Mouse (Mus musculus): ENCODE results near the gene Serpine1. TPM values are rescaled to one million over a fixed set of nuclear protein-coding genes. Genes with fewer than 3 reads are reported as not detected.

The Serpine1 gene
- polyA plus RNA-seq, 1 experiment = 33.4 TPM

DNA sequence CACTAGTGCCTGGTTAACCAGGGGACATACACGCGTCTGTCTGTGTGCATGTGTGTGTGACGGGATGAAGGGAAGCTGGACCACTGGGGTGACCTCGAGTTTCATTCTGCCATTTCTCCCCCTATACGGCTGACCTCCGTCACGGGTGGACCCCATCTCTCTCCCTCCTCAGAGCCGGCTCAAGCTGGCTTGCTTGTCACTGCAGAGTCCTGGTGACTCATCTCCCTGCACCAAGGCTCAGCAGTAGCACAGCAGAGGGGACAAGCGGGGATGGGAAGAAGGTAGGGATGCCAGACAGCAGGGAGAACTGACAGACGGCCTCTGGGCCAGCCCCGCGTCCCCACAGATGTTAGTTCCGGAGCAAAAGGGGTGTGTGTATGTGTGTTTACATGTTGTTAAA, 35.9 kb downstream of the Serpine1 start:
- Histone ChIP-seq H3K9me3 (replicated peaks; ENCODE audit: control insufficient read depth, insufficient read depth, low read length, poor library complexity, severe bottlenecking) (no peaks in the 10 kb centered on the region), H3K4me1 (ENCODE audit: control insufficient read depth, insufficient read depth, low read length) (no peaks in the 10 kb centered on the region), H3K9ac (ENCODE audit: low read depth, poor library complexity, severe bottlenecking) (no peak overlapping the region), H3K27ac (ENCODE audit: insufficient read depth, low read length) (no peak overlapping the region), H3K27me3 (ENCODE audit: control insufficient read depth, insufficient read depth, low read length, poor library complexity, severe bottlenecking) (peaks cover 3% of the 10 kb centered on the region; the same call in 1 of the 2 replicates), H3K36me3 (ENCODE audit: control insufficient read depth, insufficient read depth, low read length, poor library complexity, severe bottlenecking) (no peaks in the 10 kb centered on the region), H3K4me3 (ENCODE audit: low read depth, low read length) (no peak overlapping the region)
- TF ChIP-seq EP300 (IDR thresholded peaks at IDR 0.05; ENCODE audit: insufficient read depth, low read depth, low read length) = no peak
- no peak for TF ChIP-seq POLR2A (IDR thresholded peaks at IDR 0.05; ENCODE audit: insufficient read depth, low read length)
- no peak for TF ChIP-seq CTCF (IDR thresholded peaks at IDR 0.05; ENCODE audit: low read depth, low read length)

DNA sequence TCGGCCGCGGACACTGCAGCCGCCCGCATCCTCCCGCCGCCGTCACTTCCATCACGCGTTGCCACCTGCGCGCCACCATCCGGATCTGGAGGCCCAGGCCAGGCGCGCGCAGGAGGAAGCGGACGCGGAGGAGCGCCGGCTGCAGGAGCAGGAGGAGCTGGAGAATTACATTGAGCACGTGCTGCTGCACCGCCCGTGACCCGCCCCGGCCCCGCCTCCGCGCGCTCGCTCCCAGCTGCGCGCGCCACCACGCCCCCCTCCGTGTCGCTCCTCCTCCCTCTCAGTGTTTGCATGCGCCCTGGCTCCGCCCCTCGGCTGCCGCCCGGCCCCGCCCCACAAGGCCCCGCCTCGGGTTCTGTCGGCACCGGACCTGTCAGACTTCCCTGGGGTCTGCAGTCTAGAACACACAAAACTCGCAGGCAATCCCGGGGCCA, 39.4 kb downstream of the Serpine1 start:
- Histone ChIP-seq H3K4me3 (ENCODE audit: low read depth, low read length) (peak overlapping the region; percentile 85), H3K4me1 (ENCODE audit: control insufficient read depth, insufficient read depth, low read length) (no peaks in the 10 kb centered on the region), H3K36me3 (ENCODE audit: control insufficient read depth, insufficient read depth, low read length, poor library complexity, severe bottlenecking) (no peaks in the 10 kb centered on the region), H3K9ac (ENCODE audit: low read depth, poor library complexity, severe bottlenecking) (peak overlapping the region; percentile 54), H3K27ac (ENCODE audit: insufficient read depth, low read length) (no peak overlapping the region), H3K27me3 (ENCODE audit: control insufficient read depth, insufficient read depth, low read length, poor library complexity, severe bottlenecking) (peaks cover 8% of the 10 kb centered on the region; the same call in 1 of the 2 replicates), H3K9me3 (replicated peaks; ENCODE audit: control insufficient read depth, insufficient read depth, low read length, poor library complexity, severe bottlenecking) (no peaks in the 10 kb centered on the region)
- no peak for TF ChIP-seq CTCF (IDR thresholded peaks at IDR 0.05; ENCODE audit: low read depth, low read length)
- TF ChIP-seq POLR2A (IDR thresholded peaks at IDR 0.05; ENCODE audit: insufficient read depth, low read length) = no peak
- no peak for TF ChIP-seq EP300 (IDR thresholded peaks at IDR 0.05; ENCODE audit: insufficient read depth, low read depth, low read length)

DNA sequence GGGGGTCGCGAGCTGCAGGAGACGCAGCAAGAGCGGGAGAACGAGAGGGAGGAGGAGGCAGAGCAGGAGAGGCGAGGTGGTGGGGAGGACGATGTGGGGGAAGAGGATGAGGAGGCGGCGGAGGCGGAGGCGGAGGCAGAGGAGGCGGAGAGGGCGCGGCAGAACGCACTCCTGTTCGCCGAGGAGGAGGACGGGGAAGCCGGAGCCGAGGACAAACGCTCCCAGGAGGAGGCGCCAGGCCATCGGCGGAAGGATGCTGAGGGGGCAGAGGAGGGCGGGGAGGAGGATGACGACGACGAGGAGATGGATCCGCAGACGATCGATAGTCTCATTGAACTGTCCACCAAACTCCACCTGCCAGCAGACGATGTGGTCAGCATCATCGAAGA, 40.0 kb downstream of the Serpine1 start:
- peaks cover 8% of the 10 kb centered on the region; the same call in 1 of the 2 replicates for H3K27me3 ChIP-seq (ENCODE audit: control insufficient read depth, insufficient read depth, low read length, poor library complexity, severe bottlenecking)
- no peaks in the 10 kb centered on the region for H3K9me3 ChIP-seq (replicated peaks; ENCODE audit: control insufficient read depth, insufficient read depth, low read length, poor library complexity, severe bottlenecking)
- peak overlapping the region; percentile 54 for H3K9ac ChIP-seq (ENCODE audit: low read depth, poor library complexity, severe bottlenecking)
- TF ChIP-seq EP300 (IDR thresholded peaks at IDR 0.05; ENCODE audit: insufficient read depth, low read depth, low read length) (no peak), CTCF (IDR thresholded peaks at IDR 0.05; ENCODE audit: low read depth, low read length) (peak; percentile 7), POLR2A (IDR thresholded peaks at IDR 0.05; ENCODE audit: insufficient read depth, low read length) (no peak)
- H3K27ac ChIP-seq (ENCODE audit: insufficient read depth, low read length) = no peak overlapping the region
- H3K4me1 ChIP-seq (ENCODE audit: control insufficient read depth, insufficient read depth, low read length) = no peaks in the 10 kb centered on the region
- peak overlapping the region; percentile 85 for H3K4me3 ChIP-seq (ENCODE audit: low read depth, low read length)
- H3K36me3 ChIP-seq (ENCODE audit: control insufficient read depth, insufficient read depth, low read length, poor library complexity, severe bottlenecking) = no peaks in the 10 kb centered on the region

DNA sequence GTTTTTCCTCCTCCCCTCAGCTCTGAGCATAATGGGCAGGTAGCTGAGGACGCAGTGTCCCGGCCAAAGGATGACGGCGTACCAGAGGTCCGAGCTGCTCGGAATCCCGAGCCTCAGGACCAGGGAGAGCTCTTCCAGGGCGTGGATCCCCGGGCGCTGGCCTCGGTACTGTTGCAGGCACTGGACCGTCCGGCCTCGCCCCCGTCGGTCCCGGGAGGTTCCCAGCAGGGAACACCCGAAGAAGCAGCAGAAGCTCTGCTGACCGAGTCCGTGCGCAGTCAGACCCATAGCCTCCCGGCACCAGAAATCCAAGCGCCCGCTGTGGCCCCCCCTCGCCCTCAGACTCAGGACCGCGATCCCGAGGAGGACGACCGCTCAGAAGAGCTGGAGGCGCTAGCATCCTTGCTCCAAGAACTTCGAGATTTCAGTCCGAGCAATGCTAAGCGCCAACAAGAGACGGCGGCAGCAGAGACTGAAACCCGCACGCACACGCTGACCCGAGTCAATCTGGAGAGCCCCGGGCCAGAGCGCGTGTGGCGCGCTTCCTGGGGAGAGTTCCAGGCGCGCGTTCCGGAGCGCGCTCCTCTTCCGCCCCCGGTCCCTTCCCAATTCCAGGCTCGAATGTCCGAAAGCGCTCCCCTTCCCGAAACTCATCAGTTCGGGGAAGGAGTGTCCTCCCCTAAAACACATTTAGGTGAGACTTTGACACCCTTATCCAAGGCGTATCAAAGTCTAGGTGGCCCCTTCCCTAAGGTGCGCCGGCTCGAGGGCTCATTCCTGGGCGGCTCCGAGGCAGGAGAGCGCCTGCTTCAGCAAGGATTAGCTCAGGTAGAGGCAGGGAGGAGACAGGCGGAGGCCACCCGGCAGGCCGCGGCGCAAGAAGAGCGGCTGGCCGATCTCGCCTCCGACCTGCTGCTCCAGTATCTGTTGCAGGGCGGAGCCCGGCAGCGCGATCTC, 40.7 kb downstream of the Serpine1 start:
- no peaks in the 10 kb centered on the region for H3K36me3 ChIP-seq (ENCODE audit: control insufficient read depth, insufficient read depth, low read length, poor library complexity, severe bottlenecking)
- peak overlapping the region; percentile 85 for H3K4me3 ChIP-seq (ENCODE audit: low read depth, low read length)
- peaks cover 8% of the 10 kb centered on the region; the same call in 1 of the 2 replicates for H3K27me3 ChIP-seq (ENCODE audit: control insufficient read depth, insufficient read depth, low read length, poor library complexity, severe bottlenecking)
- TF ChIP-seq CTCF (IDR thresholded peaks at IDR 0.05; ENCODE audit: low read depth, low read length) (no peak), EP300 (IDR thresholded peaks at IDR 0.05; ENCODE audit: insufficient read depth, low read depth, low read length) (no peak), POLR2A (IDR thresholded peaks at IDR 0.05; ENCODE audit: insufficient read depth, low read length) (no peak)
- H3K4me1 ChIP-seq (ENCODE audit: control insufficient read depth, insufficient read depth, low read length) = no peaks in the 10 kb centered on the region
- H3K27ac ChIP-seq (ENCODE audit: insufficient read depth, low read length) = no peak overlapping the region
- no peaks in the 10 kb centered on the region for H3K9me3 ChIP-seq (replicated peaks; ENCODE audit: control insufficient read depth, insufficient read depth, low read length, poor library complexity, severe bottlenecking)
- peak overlapping the region; percentile 54 for H3K9ac ChIP-seq (ENCODE audit: low read depth, poor library complexity, severe bottlenecking)

DNA sequence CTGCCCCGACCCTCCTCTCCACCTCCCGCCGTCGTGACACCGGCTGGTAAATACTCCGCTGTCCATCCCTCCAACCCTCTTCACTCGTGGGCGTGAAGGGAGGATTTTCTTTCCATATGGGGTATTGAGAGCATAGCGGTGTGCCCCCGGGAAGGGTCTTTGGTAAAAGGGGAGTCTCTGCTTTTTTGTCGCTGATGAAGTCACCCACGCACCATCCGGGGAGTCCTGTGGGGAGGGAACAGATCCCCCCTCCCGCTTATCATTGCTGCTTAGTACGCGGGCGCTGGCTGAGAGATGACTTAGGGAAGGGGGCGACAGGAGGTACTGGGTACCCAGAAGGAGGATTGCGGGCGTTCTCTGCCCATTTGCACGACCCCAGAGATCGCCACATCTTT, 41.7 kb downstream of the Serpine1 start:
- Histone ChIP-seq H3K27ac (ENCODE audit: insufficient read depth, low read length) (no peak overlapping the region), H3K9me3 (replicated peaks; ENCODE audit: control insufficient read depth, insufficient read depth, low read length, poor library complexity, severe bottlenecking) (no peaks in the 10 kb centered on the region), H3K9ac (ENCODE audit: low read depth, poor library complexity, severe bottlenecking) (no peak overlapping the region), H3K27me3 (ENCODE audit: control insufficient read depth, insufficient read depth, low read length, poor library complexity, severe bottlenecking) (peaks cover 8% of the 10 kb centered on the region; the same call in 1 of the 2 replicates), H3K36me3 (ENCODE audit: control insufficient read depth, insufficient read depth, low read length, poor library complexity, severe bottlenecking) (no peaks in the 10 kb centered on the region), H3K4me3 (ENCODE audit: low read depth, low read length) (no peak overlapping the region), H3K4me1 (ENCODE audit: control insufficient read depth, insufficient read depth, low read length) (no peaks in the 10 kb centered on the region)
- TF ChIP-seq POLR2A (IDR thresholded peaks at IDR 0.05; ENCODE audit: insufficient read depth, low read length) (no peak), CTCF (IDR thresholded peaks at IDR 0.05; ENCODE audit: low read depth, low read length) (no peak), EP300 (IDR thresholded peaks at IDR 0.05; ENCODE audit: insufficient read depth, low read depth, low read length) (no peak)

All from ES-Bruce4 (cell line).